In the genomic region with DNA sequence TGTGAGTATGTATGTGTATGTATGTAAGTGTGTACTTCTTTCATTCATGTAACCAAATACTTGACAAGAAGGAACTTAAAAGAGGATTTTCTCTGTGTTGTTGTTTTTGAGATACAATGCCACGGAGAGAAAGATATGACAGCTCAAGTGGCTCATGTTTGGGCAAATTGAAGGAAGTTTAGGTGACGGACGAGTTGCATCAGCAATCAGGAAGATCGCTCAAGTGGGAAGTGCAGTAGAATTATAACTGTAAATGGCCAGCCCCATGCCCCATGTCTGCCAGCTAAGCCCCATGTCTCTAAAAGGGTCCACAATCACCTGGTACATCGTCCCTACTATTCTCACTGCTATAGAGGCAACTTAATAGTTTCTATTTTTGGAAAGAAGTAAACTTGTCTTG, we compare ENCODE assay signal across 16 mouse cellular contexts.
"Had no signal": no experiment of that assay in that cellular context is flagged by ENCODE, and none has a peak within 500 bp of the region (broad histone marks: within the 10 kb centered on the region; RNA-seq: fewer than 3 reads in every experiment).

No protein-coding gene starts in this region.

- H3K27ac ChIP-seq: neural tube, embryonic 13.5 days; neural tube, embryonic 15.5 days; stomach, embryonic 15.5 days; stomach, postnatal 0 days had no signal

- H3K36me3 ChIP-seq: neural tube, embryonic 13.5 days; neural tube, embryonic 15.5 days; stomach, embryonic 15.5 days had no signal

- H3K4me1 ChIP-seq: neural tube, embryonic 13.5 days; neural tube, embryonic 15.5 days; stomach, embryonic 15.5 days had no signal

- H3K27me3 ChIP-seq: neural tube, embryonic 13.5 days; neural tube, embryonic 15.5 days; stomach, embryonic 15.5 days had no signal

- DNase-seq: retina, postnatal 1 day; right cerebral cortex, adult 18-20 months; right cerebral cortex, postnatal 14 days; right cerebral cortex, postnatal 25 days; right cerebral cortex, postnatal 4 days; spleen, adult 18-20 months; thymus, adult 18-20 months; thymus, adult 2 months; thymus, postnatal 14 days; thymus, postnatal 25 days; thymus, postnatal 36 days; thymus, postnatal 4 days had no signal

- H3K9me3 ChIP-seq: neural tube, embryonic 13.5 days; neural tube, embryonic 15.5 days; stomach, embryonic 15.5 days had no signal

- H3K4me3 ChIP-seq: neural tube, embryonic 13.5 days; neural tube, embryonic 15.5 days; stomach, embryonic 15.5 days had no signal

- H3K9ac ChIP-seq: neural tube, embryonic 13.5 days; neural tube, embryonic 15.5 days; stomach, embryonic 15.5 days had no signal
